Mouse (Mus musculus): ENCODE data around the gene Trem3. TPM values are rescaled to one million over a fixed set of nuclear protein-coding genes. Genes with fewer than 3 reads are reported as not detected.

The Trem3 gene
- not detected in 2 replicates for polyA plus RNA-seq (2014; fragmentation: Nextera tagmentation; extraction: Ambion mirVana)

GRCm38 (mm10) chr17:48247221-48247928 is at the start of gene Trem3:
Trem3 (plus strand) TSS chr17:48247777.
- ATAC-seq (no peak), DNase-seq (ENCODE audit: low spot score) (no peak)
- H3K36me3 ChIP-seq (ENCODE audit: control insufficient read depth, insufficient read depth, low read length) = no peaks in the 10 kb centered on the region
- H3K9ac ChIP-seq (ENCODE audit: low read length) = no peak within 1 kb of the TSS
- WGBS = 91% methylated on average over 11 of the region's 11 CpGs
- no peak within 1 kb of the TSS for H3K27ac ChIP-seq (ENCODE audit: low read depth, low read length)
- no peak within 1 kb of the TSS for H3K4me3 ChIP-seq (ENCODE audit: low read depth, low read length)
- no peaks in the 10 kb centered on the region for H3K27me3 ChIP-seq (replicated peaks; ENCODE audit: control insufficient read depth, insufficient read depth, low read length)
- no peaks in the 10 kb centered on the region for H3K4me1 ChIP-seq (ENCODE audit: control insufficient read depth, insufficient read depth, low read length)
- H3K9me3 ChIP-seq (replicated peaks; ENCODE audit: control insufficient read depth, low read length) = no peaks in the 10 kb centered on the region
- H3K4me2 ChIP-seq (ENCODE audit: low read length) = no peak within 1 kb of the TSS

GRCm38 (mm10) chr17:48203086-48203485 is 44.5 kb upstream of the Trem3 start:
- H3K27ac ChIP-seq (ENCODE audit: low read depth, low read length) = no peak overlapping the region
- H3K9ac ChIP-seq (ENCODE audit: low read length) = no peak overlapping the region
- 96% methylated on average over 12 of the region's 12 CpGs for whole genome bisulfite sequencing
- ATAC-seq (no peak), DNase-seq (ENCODE audit: low spot score) (no peak)
- no peaks in the 10 kb centered on the region for H3K4me1 ChIP-seq (ENCODE audit: control insufficient read depth, insufficient read depth, low read length)
- no peak overlapping the region for H3K4me2 ChIP-seq (ENCODE audit: low read length)
- no peaks in the 10 kb centered on the region for H3K27me3 ChIP-seq (replicated peaks; ENCODE audit: control insufficient read depth, insufficient read depth, low read length)
- H3K9me3 ChIP-seq (replicated peaks; ENCODE audit: control insufficient read depth, low read length) = no peaks in the 10 kb centered on the region
- no peaks in the 10 kb centered on the region for H3K36me3 ChIP-seq (ENCODE audit: control insufficient read depth, insufficient read depth, low read length)
- H3K4me3 ChIP-seq (ENCODE audit: low read depth, low read length) = no peak overlapping the region

- Histone ChIP-seq H3K27ac (ENCODE audit: low read depth, low read length) (no peak overlapping the region), H3K9ac (ENCODE audit: low read length) (no peak overlapping the region), H3K9me3 (replicated peaks; ENCODE audit: control insufficient read depth, low read length) (no peaks in the 10 kb centered on the region), H3K4me3 (ENCODE audit: low read depth, low read length) (no peak overlapping the region), H3K27me3 (replicated peaks; ENCODE audit: control insufficient read depth, insufficient read depth, low read length) (no peaks in the 10 kb centered on the region), H3K4me2 (ENCODE audit: low read length) (no peak overlapping the region), H3K36me3 (ENCODE audit: control insufficient read depth, insufficient read depth, low read length) (no peaks in the 10 kb centered on the region), H3K4me1 (ENCODE audit: control insufficient read depth, insufficient read depth, low read length) (no peaks in the 10 kb centered on the region)
- WGBS = 96% methylated on average over 12 of the region's 12 CpGs
- ATAC-seq (no peak), DNase-seq (ENCODE audit: low spot score) (no peak)
These were observed 35.0 kb upstream of the Trem3 start for GRCm38 (mm10) chr17:48212596-48212995.

GRCm38 (mm10) chr17:48213511-48213910 is 34.1 kb upstream of the Trem3 start:
- 70% methylated on average over 5 of the region's 5 CpGs for WGBS
- Histone ChIP-seq H3K4me2 (ENCODE audit: low read length) (no peak overlapping the region), H3K9ac (ENCODE audit: low read length) (no peak overlapping the region), H3K4me1 (ENCODE audit: control insufficient read depth, insufficient read depth, low read length) (no peaks in the 10 kb centered on the region), H3K9me3 (replicated peaks; ENCODE audit: control insufficient read depth, low read length) (no peaks in the 10 kb centered on the region), H3K36me3 (ENCODE audit: control insufficient read depth, insufficient read depth, low read length) (no peaks in the 10 kb centered on the region), H3K27ac (ENCODE audit: low read depth, low read length) (no peak overlapping the region), H3K4me3 (ENCODE audit: low read depth, low read length) (no peak overlapping the region), H3K27me3 (replicated peaks; ENCODE audit: control insufficient read depth, insufficient read depth, low read length) (no peaks in the 10 kb centered on the region)
- ATAC-seq (no peak), DNase-seq (ENCODE audit: low spot score) (no peak)

- WGBS = 94% methylated on average over 1 of the region's 1 CpGs
These were observed 32.1 kb upstream of the Trem3 start for GRCm38 (mm10) chr17:48215429-48215828.

GRCm38 (mm10) chr17:48230680-48231079 is 16.9 kb upstream of the Trem3 start:
- Histone ChIP-seq H3K27ac (ENCODE audit: low read depth, low read length) (no peak overlapping the region), H3K9ac (ENCODE audit: low read length) (no peak overlapping the region), H3K4me1 (ENCODE audit: control insufficient read depth, insufficient read depth, low read length) (no peaks in the 10 kb centered on the region), H3K4me2 (ENCODE audit: low read length) (no peak overlapping the region), H3K4me3 (ENCODE audit: low read depth, low read length) (no peak overlapping the region), H3K27me3 (replicated peaks; ENCODE audit: control insufficient read depth, insufficient read depth, low read length) (no peaks in the 10 kb centered on the region), H3K36me3 (ENCODE audit: control insufficient read depth, insufficient read depth, low read length) (no peaks in the 10 kb centered on the region), H3K9me3 (replicated peaks; ENCODE audit: control insufficient read depth, low read length) (no peaks in the 10 kb centered on the region)
- 92% methylated on average over 7 of the region's 7 CpGs for WGBS
- DNase-seq (ENCODE audit: low spot score) (no peak), ATAC-seq (no peak)

More at GRCm38 (mm10) chr17:48215429-48215828, 32.1 kb upstream of the Trem3 start:
- Histone ChIP-seq H3K27me3 (replicated peaks; ENCODE audit: control insufficient read depth, insufficient read depth, low read length) (no peaks in the 10 kb centered on the region), H3K4me3 (ENCODE audit: low read depth, low read length) (no peak overlapping the region), H3K4me2 (ENCODE audit: low read length) (no peak overlapping the region), H3K4me1 (ENCODE audit: control insufficient read depth, insufficient read depth, low read length) (no peaks in the 10 kb centered on the region), H3K36me3 (ENCODE audit: control insufficient read depth, insufficient read depth, low read length) (no peaks in the 10 kb centered on the region), H3K9ac (ENCODE audit: low read length) (no peak overlapping the region), H3K9me3 (replicated peaks; ENCODE audit: control insufficient read depth, low read length) (no peaks in the 10 kb centered on the region), H3K27ac (ENCODE audit: low read depth, low read length) (no peak overlapping the region)
- DNase-seq (ENCODE audit: low spot score) = no peak
- ATAC-seq = no peak

- Histone ChIP-seq H3K4me2 (ENCODE audit: low read length) (no peak within 1 kb of the TSS), H3K36me3 (ENCODE audit: control insufficient read depth, insufficient read depth, low read length) (no peaks in the 10 kb centered on the region), H3K4me3 (ENCODE audit: low read depth, low read length) (no peak within 1 kb of the TSS), H3K27me3 (replicated peaks; ENCODE audit: control insufficient read depth, insufficient read depth, low read length) (no peaks in the 10 kb centered on the region), H3K27ac (ENCODE audit: low read depth, low read length) (no peak within 1 kb of the TSS), H3K9me3 (replicated peaks; ENCODE audit: control insufficient read depth, low read length) (no peaks in the 10 kb centered on the region), H3K9ac (ENCODE audit: low read length) (no peak within 1 kb of the TSS), H3K4me1 (ENCODE audit: control insufficient read depth, insufficient read depth, low read length) (no peaks in the 10 kb centered on the region)
- no peak for ATAC-seq
- 82% methylated on average over 6 of the region's 6 CpGs for WGBS
- no peak for DNase-seq (ENCODE audit: low spot score)
These were observed 15.1 kb upstream of the Trem3 start, which contains the start of gene Trem1 for GRCm38 (mm10) chr17:48232518-48232917. Trem1 (plus strand) TSS chr17:48232768.

- H3K9ac ChIP-seq (ENCODE audit: low read length) = no peak overlapping the region
- no peaks in the 10 kb centered on the region for H3K9me3 ChIP-seq (replicated peaks; ENCODE audit: control insufficient read depth, low read length)
- H3K36me3 ChIP-seq (ENCODE audit: control insufficient read depth, insufficient read depth, low read length) = no peaks in the 10 kb centered on the region
- ATAC-seq (no peak), DNase-seq (ENCODE audit: low spot score) (no peak)
- H3K4me2 ChIP-seq (ENCODE audit: low read length) = no peak overlapping the region
- H3K27me3 ChIP-seq (replicated peaks; ENCODE audit: control insufficient read depth, insufficient read depth, low read length) = no peaks in the 10 kb centered on the region
- no peak overlapping the region for H3K4me3 ChIP-seq (ENCODE audit: low read depth, low read length)
- no peak overlapping the region for H3K27ac ChIP-seq (ENCODE audit: low read depth, low read length)
- no peaks in the 10 kb centered on the region for H3K4me1 ChIP-seq (ENCODE audit: control insufficient read depth, insufficient read depth, low read length)
- WGBS = 83% methylated on average over 4 of the region's 4 CpGs
These were observed 13.8 kb upstream of the Trem3 start for GRCm38 (mm10) chr17:48233789-48234188.

- Histone ChIP-seq H3K4me3 (ENCODE audit: low read depth, low read length) (no peak overlapping the region), H3K9me3 (replicated peaks; ENCODE audit: control insufficient read depth, low read length) (no peaks in the 10 kb centered on the region), H3K4me2 (ENCODE audit: low read length) (no peak overlapping the region), H3K4me1 (ENCODE audit: control insufficient read depth, insufficient read depth, low read length) (no peaks in the 10 kb centered on the region), H3K27ac (ENCODE audit: low read depth, low read length) (no peak overlapping the region), H3K27me3 (replicated peaks; ENCODE audit: control insufficient read depth, insufficient read depth, low read length) (no peaks in the 10 kb centered on the region), H3K36me3 (ENCODE audit: control insufficient read depth, insufficient read depth, low read length) (no peaks in the 10 kb centered on the region), H3K9ac (ENCODE audit: low read length) (no peak overlapping the region)
- DNase-seq (ENCODE audit: low spot score) (no peak), ATAC-seq (no peak)
- 89% methylated on average over 5 of the region's 5 CpGs for WGBS
These were observed 13.0 kb upstream of the Trem3 start for GRCm38 (mm10) chr17:48234550-48234949.
